Mouse (Mus musculus) cerebellum, postnatal 4 days (tissue): ENCODE data around the gene Gnat3.
A peak's percentile ranks its signal among the peaks of the same experiment; 100 is the strongest.

Experiments
- DNase-seq, 2 experiments: peaks; one replicate each; pipeline ENCODE4 v3.0.0; 2022; ENCODE audit warnings: low spot score in 2 of 2, mixed read lengths in 1 of 2

Gnat3 gene

GRCm38 (mm10) chr5:18006157-18006556, 43.8 kb downstream of the Gnat3 start:
- DNase-seq, result peak in 1 of 2 experiments; percentile 3

GRCm38 (mm10) chr5:18007067-18007466, 44.7 kb downstream of the Gnat3 start:
- DNase-seq, result no peak

DNA sequence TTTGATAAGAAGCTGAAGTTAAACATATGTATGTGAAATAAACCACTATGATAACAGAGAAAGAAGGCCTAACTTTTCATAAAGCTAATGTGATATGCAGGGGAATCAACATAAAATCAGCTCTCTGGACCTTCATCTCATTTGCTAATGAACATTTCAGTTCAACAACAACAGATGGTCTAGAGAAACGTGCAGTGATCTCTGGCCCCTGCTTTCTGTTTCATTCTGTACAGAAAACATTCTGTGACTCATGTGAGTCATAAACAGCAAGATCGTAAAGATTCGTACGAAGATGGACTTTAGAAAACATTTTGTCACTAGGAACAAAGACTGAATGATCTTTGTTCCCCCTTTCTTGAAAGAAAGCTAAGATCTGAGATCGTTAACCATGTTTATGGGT, 48.0 kb downstream of the Gnat3 start:
- no peak for DNase-seq

GRCm38 (mm10) chr5:18013196-18013595, 50.8 kb downstream of the Gnat3 start:
- DNase-seq, result no peak

- DNase-seq, result no peak
These were observed 52.0 kb downstream of the Gnat3 start for GRCm38 (mm10) chr5:18014209-18014829.

DNA sequence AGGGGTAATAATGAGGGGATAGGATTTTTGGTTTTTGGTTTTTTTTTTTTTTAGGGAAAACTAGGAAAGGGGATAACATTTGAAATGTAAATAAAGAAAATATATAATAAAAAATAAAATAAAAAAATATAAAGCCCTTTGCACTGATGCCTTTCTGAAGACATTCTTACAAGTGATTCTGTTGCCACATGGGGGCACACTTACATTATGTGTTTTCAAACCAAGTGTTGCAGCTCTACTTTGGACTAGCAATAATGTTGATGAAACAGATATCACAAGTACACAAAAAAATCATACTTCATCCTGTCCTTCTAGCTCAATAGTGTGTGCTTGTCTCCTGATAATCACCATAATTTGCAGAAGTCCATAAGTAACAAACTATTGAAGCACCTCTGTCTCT, 61.0 kb downstream of the Gnat3 start:
- no peak for DNase-seq

GRCm38 (mm10) chr5:18027531-18027930, 65.2 kb downstream of the Gnat3 start:
- no peak for DNase-seq

GRCm38 (mm10) chr5:18035848-18036638, 73.7 kb downstream of the Gnat3 start:
- DNase-seq, result no peak

DNA sequence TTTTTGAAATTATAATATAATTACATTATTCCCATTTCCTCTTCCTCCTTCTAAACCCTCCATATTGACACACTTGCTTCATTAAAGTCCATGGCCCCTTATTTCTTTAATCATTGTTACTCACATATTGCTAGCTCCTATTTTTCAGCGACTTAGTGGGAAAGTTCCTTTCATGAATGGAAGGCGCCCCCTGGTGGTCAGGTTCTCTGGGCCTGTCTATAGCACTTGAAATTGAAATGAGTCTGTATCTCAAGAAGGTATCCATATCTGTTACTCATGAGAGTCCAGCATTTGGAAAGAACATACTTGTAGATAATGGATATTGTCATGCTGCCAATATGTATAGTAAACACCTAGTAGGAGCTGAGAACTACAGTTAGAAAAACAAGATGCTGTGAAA, 80.7 kb downstream of the Gnat3 start:
- peak; percentile 23 to 42 for DNase-seq

- DNase-seq, result no peak
These were observed 86.5 kb downstream of the Gnat3 start for GRCm38 (mm10) chr5:18048841-18049240.

GRCm38 (mm10) chr5:18055323-18055722, 93.0 kb downstream of the Gnat3 start:
- DNase-seq, result no peak
